Mouse (Mus musculus) forebrain, embryonic 16.5 days (tissue): Measurements from ENCODE around the gene Klrc1. TPM values are rescaled to one million over a fixed set of nuclear protein-coding genes. Genes with fewer than 3 reads are reported as not detected.
"Not testable (repeated sequence)": the region's sequence is repeated elsewhere in the genome, so short reads cannot be mapped to it uniquely, and the experiment has no call there.

ENCODE experiments used
- ATAC-seq: fragments of 200-750 bp; cut with Nextera tagmentation; 2 replicates; pipeline ENCODE4 v1.8.0; 2017; ENCODE audit warnings: mild to moderate bottlenecking, moderate library complexity
- H3K27ac ChIP-seq: fragments of 300-500 bp; sonication (generic); 2 replicates; pipeline ENCODE4 v1.5.1; 2014; ENCODE audit warnings: low read length, control low read depth
- H3K27me3 ChIP-seq: fragments of 300-500 bp; sonication (generic); replicated peaks from 2 replicates; pipeline ENCODE4 v1.6.1; 2014; ENCODE audit warnings: low read length; ENCODE audit not compliant: control insufficient read depth, insufficient read depth
- H3K36me3 ChIP-seq: fragments of 300-500 bp; sonication (generic); 2 replicates; pipeline ENCODE4 v1.6.1; 2014; ENCODE audit not compliant: control insufficient read depth, insufficient read depth
- H3K4me1 ChIP-seq: fragments of 300-500 bp; sonication (generic); replicated peaks from 2 replicates; pipeline ENCODE4 v1.6.1; 2014; ENCODE audit warnings: low read length; ENCODE audit not compliant: control insufficient read depth, insufficient read depth
- H3K4me2 ChIP-seq: fragments of 300-500 bp; sonication (generic); 2 replicates; pipeline ENCODE4 v1.6.1; 2014; ENCODE audit warnings: mild to moderate bottlenecking, low read length, control low read depth
- H3K4me3 ChIP-seq: fragments of 300-500 bp; sonication (generic); replicated peaks from 2 replicates; pipeline ENCODE4 v1.5.1; 2014; ENCODE audit warnings: mild to moderate bottlenecking, low read length, control low read depth
- H3K9ac ChIP-seq: fragments of 300-500 bp; sonication (generic); replicated peaks from 2 replicates; pipeline ENCODE4 v1.6.1; 2014; ENCODE audit warnings: low read depth, low read length, control low read depth
- H3K9me3 ChIP-seq: fragments of 300-500 bp; sonication (generic); 2 replicates; pipeline ENCODE4 v1.6.1; 2016; ENCODE audit warnings: low read length; ENCODE audit not compliant: control insufficient read depth
- WGBS: fragments of 180-500 bp; shearing (Covaris S2); extraction: QIAGEN DNeasy Blood & Tissue Kit; methylation state at CpG from one replicate; pipeline ENCODE4 v1.1.7; 2014; 5-methylcytosine and 5-hydroxymethylcytosine counted together
- microRNA-seq: library from miRNA; unstranded; fragments of <30 nt; microRNA quantifications from one replicate; pipeline ENCODE4, GENCODE M21; 2017
- polyA plus RNA-seq: library from polyadenylated mRNA; unstranded; fragments of >200 nt; fragmentation: Nextera tagmentation; extraction: Ambion mirVana; gene quantifications from 2 replicates; pipeline ENCODE4 v1.2.1, GENCODE M21; 2015

The Klrc1 gene
- polyA plus RNA-seq, 1 experiment from 2014 or later: not detected

DNA sequence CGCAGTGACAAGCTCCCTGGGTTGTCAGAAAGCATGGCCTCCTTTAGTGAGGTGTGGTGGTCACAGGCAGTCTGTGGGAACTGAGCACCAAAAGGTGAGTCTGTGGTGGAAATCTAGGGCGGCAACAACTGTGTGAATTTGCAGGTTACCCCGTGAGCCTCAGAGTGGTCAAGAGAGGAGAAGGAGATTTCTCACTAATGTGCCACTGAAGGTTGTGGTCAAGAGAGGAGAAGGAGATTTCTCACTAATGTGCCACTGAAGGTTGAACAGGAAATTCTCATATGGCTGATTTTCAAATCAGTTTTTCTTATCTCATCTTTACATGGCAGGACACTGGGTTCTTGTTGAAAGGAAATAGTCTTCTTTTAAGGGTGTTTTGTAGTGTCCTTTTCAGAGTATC, 34.7 kb downstream of the Klrc1 start:
- not testable (repeated sequence) for H3K4me1 ChIP-seq, H3K4me3 ChIP-seq, H3K4me2 ChIP-seq, H3K27ac ChIP-seq, ATAC-seq, H3K36me3 ChIP-seq, H3K27me3 ChIP-seq, H3K9me3 ChIP-seq, H3K9ac ChIP-seq
- 100% methylated on average over 1 of the region's 3 CpGs for WGBS

DNA sequence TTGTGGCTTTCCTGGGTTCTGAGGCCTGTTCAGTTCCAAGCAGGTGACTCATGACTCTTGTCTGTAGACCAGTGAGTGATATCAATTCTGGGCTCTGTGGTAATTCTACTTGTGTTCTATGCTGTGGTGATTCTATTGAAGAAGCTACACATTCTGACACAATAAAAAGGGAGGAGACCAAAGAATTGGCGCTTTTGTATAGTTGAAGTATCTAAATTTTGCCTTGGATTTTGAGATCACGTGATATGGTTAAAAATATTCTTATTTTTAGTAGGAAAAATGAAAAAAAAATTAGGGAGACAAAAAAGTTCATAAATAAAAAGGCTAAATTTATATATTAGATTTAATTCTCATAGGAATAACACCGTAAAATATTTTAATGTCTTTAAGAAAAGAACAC, 35.5 kb downstream of the Klrc1 start, which contains the start of gene Klrc3:
TSS of gene Klrc3 (minus strand) at position 101 of the 400 bp plus-strand sequence.
- not testable (repeated sequence) for H3K27ac ChIP-seq, ATAC-seq, H3K9me3 ChIP-seq, H3K4me1 ChIP-seq, H3K27me3 ChIP-seq, H3K9ac ChIP-seq, H3K4me3 ChIP-seq, H3K4me2 ChIP-seq, H3K36me3 ChIP-seq
- 79% methylated on average over 3 of the region's 3 CpGs for WGBS

DNA sequence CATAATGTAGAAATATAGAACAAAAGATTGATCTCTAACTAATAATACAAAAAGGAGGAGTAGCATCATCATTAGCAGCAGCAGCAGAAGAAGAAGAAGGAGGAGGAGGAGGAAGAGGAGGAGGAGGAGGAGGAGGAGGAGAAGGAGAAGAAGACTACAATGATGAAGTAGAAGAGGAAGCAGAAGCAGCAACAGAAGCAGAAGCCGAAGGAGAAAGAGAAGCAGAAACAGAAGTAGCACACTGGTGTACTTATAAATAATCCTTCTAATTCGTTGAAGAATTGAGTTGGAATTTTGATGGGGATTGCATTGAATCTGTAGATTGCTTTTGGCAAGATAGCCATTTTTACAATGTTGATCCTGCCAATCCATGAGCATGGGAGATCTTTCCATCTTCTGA, 47.7 kb downstream of the Klrc1 start:
- not testable (repeated sequence) for ATAC-seq, H3K27me3 ChIP-seq, H3K9me3 ChIP-seq, H3K4me2 ChIP-seq, H3K4me1 ChIP-seq, H3K4me3 ChIP-seq, H3K36me3 ChIP-seq, H3K9ac ChIP-seq, H3K27ac ChIP-seq
- WGBS: 90% methylated on average over 2 of the region's 2 CpGs

DNA sequence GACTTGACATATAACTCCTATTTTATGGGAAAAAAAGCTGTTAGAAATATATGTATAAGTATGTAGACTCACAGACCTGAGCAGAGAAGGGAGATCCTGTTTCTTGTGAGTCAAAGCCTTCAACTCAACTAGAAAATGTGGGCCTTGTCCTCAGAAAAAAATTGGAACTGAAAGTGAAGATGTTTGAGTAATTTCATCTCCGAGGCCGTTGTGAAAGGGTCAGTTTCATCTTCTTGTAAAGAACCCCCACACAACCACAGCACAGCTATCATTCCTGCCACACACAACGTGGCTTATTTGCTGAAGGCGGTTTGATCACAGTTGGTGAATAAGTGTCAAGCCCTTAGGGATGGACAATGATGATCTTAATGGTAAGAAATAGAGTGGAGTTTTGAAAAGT, 55.0 kb downstream of the Klrc1 start, which contains the start of gene Klrk1:
TSS of gene Klrk1 (minus strand) at position 130 of the 400 bp plus-strand sequence.
- Histone ChIP-seq H3K36me3 (no peaks in the 10 kb centered on the region), H3K4me1 (no peaks in the 10 kb centered on the region), H3K27me3 (no peaks in the 10 kb centered on the region), H3K9ac (no peak within 1 kb of the TSS), H3K4me3 (no peak within 1 kb of the TSS), H3K4me2 (no peak within 1 kb of the TSS), H3K27ac (no peak within 1 kb of the TSS), H3K9me3 (no peaks in the 10 kb centered on the region)
- 79% methylated on average over 4 of the region's 4 CpGs for WGBS
- no peak for ATAC-seq

Small RNA genes lying within 50 kb of the gene (microRNA-seq; reads per million reads assigned to microRNA genes)
- gene Mir680-1: not detected

Other genes with a start within 250 kb of the Klrc1 start
- gene Clec1a, start 227.0 kb downstream of the Klrc1 start, polyA plus RNA-seq: 0.80 and 0.84 TPM in 2 replicates
- gene Olr1, start 171.8 kb downstream of the Klrc1 start, polyA plus RNA-seq: not detected in 2 replicates
- gene Tmem52b, start 166.4 kb downstream of the Klrc1 start, polyA plus RNA-seq: 0.09 TPM in 1 of 2 replicates, not detected in the other
- 203 and 217 TPM in 2 replicates for gene Gabarapl1, start 145.8 kb downstream of the Klrc1 start, polyA plus RNA-seq
- gene Klre1, start 101.1 kb downstream of the Klrc1 start, polyA plus RNA-seq: not detected in 2 replicates
- not detected in 2 replicates for gene Klrd1, start 87.2 kb downstream of the Klrc1 start, polyA plus RNA-seq
- gene Klrk1, start 55.1 kb downstream of the Klrc1 start, polyA plus RNA-seq: 0.25 TPM in 1 of 2 replicates, not detected in the other
- gene Klrc3, start 35.6 kb downstream of the Klrc1 start, polyA plus RNA-seq: not detected in 2 replicates
- not detected in 2 replicates for gene Klrc2, start 18.3 kb downstream of the Klrc1 start, polyA plus RNA-seq
- gene Klri1, start 38.2 kb upstream of the Klrc1 start, polyA plus RNA-seq: not detected in 2 replicates
- gene Klri2, start 61.5 kb upstream of the Klrc1 start, polyA plus RNA-seq: not detected in 2 replicates
- not detected in 2 replicates for gene Gm156, start 105.3 kb upstream of the Klrc1 start, polyA plus RNA-seq
- gene Gm17631, start 183.7 kb upstream of the Klrc1 start, polyA plus RNA-seq: not detected in 2 replicates
- not detected in 2 replicates for gene Klra17, start 197.7 kb upstream of the Klrc1 start, polyA plus RNA-seq
- gene Klra5, start 238.7 kb upstream of the Klrc1 start, polyA plus RNA-seq: not detected in 2 replicates